Mouse (Mus musculus) olfactory bulb, adult 2 months (tissue): Measurements from ENCODE around the gene Irf1.

Experiments
- CTCF ChIP-seq: fragments of 200-500 bp; IDR thresholded peaks from 2 replicates; pipeline ENCODE4 v1.5.1; 2012; ENCODE audit warnings: low read depth, mild to moderate bottlenecking, low read length, moderate library complexity; ENCODE audit not compliant: insufficient read depth
- POLR2A ChIP-seq: fragments of 200-500 bp; IDR thresholded peaks from 2 replicates; pipeline ENCODE4 v1.6.1; 2012; ENCODE audit warnings: mild to moderate bottlenecking, low read depth, low read length, moderate library complexity; ENCODE audit not compliant: insufficient read depth

GRCm38 (mm10) chr11:53789277-53789676, 19.5 kb downstream of the Irf1 start:
- TF ChIP-seq POLR2A (no peak), CTCF (no peak)
